Mouse (Mus musculus): ENCODE results near the gene 2900026A02Rik. TPM values are rescaled to one million over a fixed set of nuclear protein-coding genes. Genes with fewer than 3 reads are reported as not detected.
A peak's percentile ranks its signal among the peaks of the same experiment; 100 is the strongest.
"Not testable (repeated sequence)": the region's sequence is repeated elsewhere in the genome, so short reads cannot be mapped to it uniquely, and the experiment has no call there.

The 2900026A02Rik gene
- polyA plus RNA-seq, 1 experiment: 3.5 TPM

DNA sequence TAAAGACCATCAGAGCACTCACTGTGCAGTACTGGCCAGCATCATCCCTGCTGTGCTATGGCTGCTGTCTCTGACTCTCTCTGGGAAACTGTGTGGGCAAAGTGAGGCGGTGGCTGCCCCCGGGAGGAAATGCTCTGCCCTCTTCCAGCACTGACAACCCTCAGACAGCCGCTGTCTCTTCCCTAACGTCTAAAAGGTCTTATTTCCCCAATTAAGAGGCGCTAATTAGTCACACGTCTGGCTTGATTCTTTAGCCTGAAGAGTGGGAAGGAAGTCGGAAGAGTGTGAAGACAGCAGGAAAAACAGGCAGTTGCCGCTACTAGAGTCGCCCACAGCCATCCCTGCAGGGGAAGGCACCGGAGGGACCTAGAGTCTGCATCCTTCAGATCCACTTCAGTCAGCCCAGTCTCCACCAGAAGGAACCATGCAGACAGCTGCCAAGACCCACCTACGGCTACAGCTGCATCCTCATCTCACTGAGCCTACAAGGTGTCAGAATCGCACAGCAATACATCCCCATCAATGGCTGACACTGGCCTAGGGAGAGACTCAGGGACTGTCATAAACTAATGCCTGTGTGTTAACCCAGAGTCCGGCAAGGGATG, 101.1 kb downstream of the 2900026A02Rik start:
- Histone ChIP-seq H3K4me1 (ENCODE audit: control insufficient read depth, insufficient read depth, insufficient read length, low read length) (peaks cover 21% of the 10 kb centered on the region), H3K27ac (replicated peaks; ENCODE audit: low read depth, low read length) (no peak overlapping the region), H3K4me3 (ENCODE audit: insufficient read depth, low read depth, low read length) (no peak overlapping the region)

DNA sequence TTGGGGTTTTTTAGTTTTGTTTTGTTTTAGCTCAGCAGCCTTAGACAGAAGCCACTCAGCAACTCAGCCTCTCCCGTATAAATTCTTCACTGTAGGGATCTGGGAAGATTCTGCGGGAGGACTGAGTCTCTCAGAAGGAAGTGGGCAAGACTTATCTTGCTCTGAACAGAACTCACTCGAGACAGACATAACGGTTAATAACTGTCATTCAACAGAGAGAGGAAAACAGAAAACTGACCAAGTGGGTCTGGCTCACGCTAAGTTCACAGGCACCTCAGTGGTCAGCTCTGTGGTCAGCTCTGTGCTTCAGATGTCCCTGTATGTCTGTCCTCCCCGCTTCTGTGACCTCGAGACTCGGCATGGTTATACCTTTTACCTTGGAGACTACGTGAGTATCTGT, 101.7 kb downstream of the 2900026A02Rik start:
- peaks cover 23% of the 10 kb centered on the region for H3K4me1 ChIP-seq (ENCODE audit: control insufficient read depth, insufficient read depth, insufficient read length, low read length)
- no peak overlapping the region for H3K4me3 ChIP-seq (ENCODE audit: insufficient read depth, low read depth, low read length)
- H3K27ac ChIP-seq (replicated peaks; ENCODE audit: low read depth, low read length): no peak overlapping the region

DNA sequence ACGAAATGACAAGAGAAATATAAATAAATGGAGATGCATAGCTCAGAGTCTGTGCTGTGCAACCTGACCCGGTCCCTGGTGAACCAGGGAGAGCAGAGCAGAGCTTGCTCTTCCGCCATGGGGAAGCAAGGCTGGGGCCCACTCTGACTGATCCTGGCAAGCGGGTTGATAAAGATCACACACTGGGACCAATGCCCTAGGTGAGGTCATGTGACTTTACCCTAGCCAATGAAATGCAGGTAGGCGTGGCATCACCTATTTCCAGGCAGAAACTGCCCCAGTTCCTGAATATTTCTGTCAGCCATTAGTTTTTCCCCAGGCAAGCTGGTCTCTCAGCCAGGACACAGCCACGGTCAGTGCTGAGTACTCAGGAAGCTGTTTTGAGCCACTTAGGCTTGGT, 102.3 kb downstream of the 2900026A02Rik start:
- no peak overlapping the region for H3K4me3 ChIP-seq (ENCODE audit: insufficient read depth, low read depth, low read length)
- H3K4me1 ChIP-seq (ENCODE audit: control insufficient read depth, insufficient read depth, insufficient read length, low read length): peaks cover 20% of the 10 kb centered on the region
- H3K27ac ChIP-seq (replicated peaks; ENCODE audit: low read depth, low read length): no peak overlapping the region

DNA sequence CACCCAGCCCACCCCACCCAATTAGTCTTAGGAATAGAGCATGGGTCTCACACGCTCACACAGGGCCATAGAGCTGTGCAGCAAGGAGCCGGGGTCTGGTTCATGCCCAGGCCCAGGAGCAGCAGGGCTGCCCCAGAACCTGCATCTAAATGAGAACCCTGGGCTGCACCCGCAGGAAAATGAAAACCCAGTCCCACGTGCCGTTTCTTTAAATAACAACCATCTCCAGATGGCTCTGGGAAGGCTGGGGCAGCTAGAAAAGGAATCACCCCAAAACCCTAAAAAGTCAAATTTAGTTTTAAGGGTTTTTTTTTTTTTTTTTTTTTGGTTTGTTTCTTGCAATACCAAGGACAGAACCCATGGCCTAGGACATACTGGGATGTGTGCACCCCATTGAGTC, 103.7 kb downstream of the 2900026A02Rik start:
- Histone ChIP-seq H3K4me3 (ENCODE audit: insufficient read depth, low read depth, low read length) (no peak overlapping the region), H3K27ac (replicated peaks; ENCODE audit: low read depth, low read length) (no peak overlapping the region), H3K4me1 (ENCODE audit: control insufficient read depth, insufficient read depth, insufficient read length, low read length) (peaks cover 12% of the 10 kb centered on the region)

DNA sequence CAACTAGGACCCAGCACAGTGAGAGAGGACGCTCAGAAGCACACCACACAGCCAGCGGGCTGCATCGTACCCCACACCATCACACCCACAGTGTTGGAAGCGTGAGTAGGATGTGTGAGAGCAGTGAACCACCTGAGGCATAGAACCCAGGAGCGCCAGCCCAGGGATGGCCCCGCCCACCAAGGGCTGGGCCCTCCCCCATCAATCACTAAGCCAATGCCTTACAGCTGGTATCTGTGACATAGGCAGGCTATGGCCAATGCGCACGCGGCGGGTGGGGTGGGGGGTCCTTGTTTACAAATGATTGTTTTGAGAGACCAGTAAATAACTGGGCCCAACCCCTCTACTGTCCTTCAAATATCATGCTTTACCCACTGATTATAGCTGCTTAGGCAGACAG, 105.1 kb downstream of the 2900026A02Rik start:
- Histone ChIP-seq H3K4me1 (ENCODE audit: control insufficient read depth, insufficient read depth, insufficient read length, low read length) (peaks cover 7% of the 10 kb centered on the region), H3K4me3 (ENCODE audit: insufficient read depth, low read depth, low read length) (no peak overlapping the region), H3K27ac (replicated peaks; ENCODE audit: low read depth, low read length) (no peak overlapping the region)

DNA sequence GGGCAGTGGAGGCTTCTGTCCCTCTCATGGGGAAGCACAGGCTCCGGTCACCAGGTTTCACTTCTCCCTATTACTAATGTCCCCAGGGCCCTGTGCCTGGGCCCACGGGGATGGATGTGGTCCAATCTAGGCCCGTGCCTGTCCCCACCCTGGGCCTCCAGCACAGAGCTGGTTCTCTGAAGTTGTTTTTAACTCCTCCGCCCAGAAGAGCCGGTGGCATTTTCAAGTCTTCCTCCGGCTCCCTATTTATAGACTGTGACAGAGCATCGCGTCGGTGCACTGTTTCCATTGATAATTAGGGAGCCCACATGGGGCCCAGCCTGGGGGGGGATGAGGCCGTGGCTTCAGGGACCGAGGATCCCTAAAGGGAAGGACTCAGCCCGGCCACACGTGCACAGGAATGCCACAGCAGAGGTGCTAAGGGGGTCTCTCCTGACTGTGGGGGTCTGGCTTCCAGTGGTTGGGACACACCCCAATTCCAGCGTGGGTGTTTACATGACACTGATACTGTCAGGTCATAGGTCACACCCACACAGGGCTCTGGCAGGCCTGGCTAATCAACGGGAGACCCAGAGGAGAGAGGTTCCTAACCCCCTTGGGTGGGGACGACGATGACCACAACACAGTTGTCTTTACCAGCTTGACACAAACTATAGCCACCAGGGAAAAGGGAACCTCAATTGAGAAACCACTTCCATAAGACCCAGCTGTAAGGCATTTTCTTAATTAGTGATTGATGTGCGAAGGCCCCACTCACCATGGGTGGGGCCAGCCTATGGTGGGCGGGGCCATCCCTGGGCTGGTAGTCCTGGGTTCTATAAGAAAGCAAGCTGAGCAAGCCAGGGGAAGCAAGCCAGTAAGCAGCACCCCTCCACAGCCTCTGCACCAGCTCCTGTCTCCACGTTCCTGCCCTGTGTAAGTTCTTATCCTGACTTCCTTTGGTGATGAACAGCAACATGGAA, 106.5 kb downstream of the 2900026A02Rik start:
- Histone ChIP-seq H3K4me1 (ENCODE audit: control insufficient read depth, insufficient read depth, insufficient read length, low read length) (peaks cover 6% of the 10 kb centered on the region), H3K27ac (replicated peaks; ENCODE audit: low read depth, low read length) (peak overlapping the region; percentile 26), H3K4me3 (ENCODE audit: insufficient read depth, low read depth, low read length) (no peak overlapping the region)

DNA sequence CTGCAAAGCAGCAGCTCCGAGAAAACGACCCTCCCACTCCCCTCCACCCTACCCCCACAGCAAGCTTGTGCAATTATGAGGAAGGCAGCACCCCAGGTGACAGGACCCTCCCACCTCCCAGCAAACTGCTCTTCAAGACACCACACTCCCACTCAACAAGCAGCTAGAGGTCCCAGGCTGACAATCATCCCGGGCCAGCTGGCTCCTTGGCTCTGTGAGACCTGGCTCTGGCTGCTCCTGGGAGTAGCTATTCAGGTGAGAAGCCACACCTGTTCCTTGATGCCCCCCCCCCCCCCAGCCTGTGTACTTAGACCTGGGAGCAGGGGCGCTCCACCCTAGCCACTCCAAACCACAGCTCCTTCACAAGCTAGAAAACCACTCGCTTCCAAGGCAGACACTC, 107.9 kb downstream of the 2900026A02Rik start:
- H3K27ac ChIP-seq (replicated peaks; ENCODE audit: low read depth, low read length): no peak overlapping the region

DNA sequence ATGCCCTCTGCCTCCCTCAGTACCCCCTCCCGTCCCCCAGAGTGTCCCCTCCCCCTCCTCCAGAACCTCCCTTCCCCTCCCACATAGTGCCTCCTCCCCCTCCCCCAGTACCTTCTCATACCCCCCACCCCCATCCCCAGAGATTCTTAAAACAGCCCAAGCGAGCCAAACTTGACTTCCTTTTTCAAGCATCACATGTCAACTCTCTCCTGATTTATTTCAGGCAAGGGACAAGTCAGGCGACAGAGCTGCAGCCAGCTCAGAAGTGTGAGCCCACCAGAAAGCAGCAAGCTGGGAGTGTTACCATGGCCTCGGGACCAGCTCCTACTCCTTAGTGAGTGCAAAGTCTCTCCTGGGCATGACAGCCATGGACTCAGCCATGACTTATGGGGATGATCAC, 109.7 kb downstream of the 2900026A02Rik start:
- H3K27ac ChIP-seq (replicated peaks; ENCODE audit: low read depth, low read length): 0 out of 2 replicates have a peak overlapping the region, but pooled peaks have one; percentile 26
- peaks cover 3% of the 10 kb centered on the region; the same call in 1 of the 2 replicates for H3K4me1 ChIP-seq (ENCODE audit: control insufficient read depth, insufficient read depth, insufficient read length, low read length)
- no peak overlapping the region for H3K4me3 ChIP-seq (ENCODE audit: insufficient read depth, low read depth, low read length)

More for the DNA sequence above, 107.9 kb downstream of the 2900026A02Rik start:
- Histone ChIP-seq H3K4me3 (ENCODE audit: insufficient read depth, low read depth, low read length) (no peak overlapping the region), H3K4me1 (ENCODE audit: control insufficient read depth, insufficient read depth, insufficient read length, low read length) (peaks cover 3% of the 10 kb centered on the region; the same call in 1 of the 2 replicates)

DNA sequence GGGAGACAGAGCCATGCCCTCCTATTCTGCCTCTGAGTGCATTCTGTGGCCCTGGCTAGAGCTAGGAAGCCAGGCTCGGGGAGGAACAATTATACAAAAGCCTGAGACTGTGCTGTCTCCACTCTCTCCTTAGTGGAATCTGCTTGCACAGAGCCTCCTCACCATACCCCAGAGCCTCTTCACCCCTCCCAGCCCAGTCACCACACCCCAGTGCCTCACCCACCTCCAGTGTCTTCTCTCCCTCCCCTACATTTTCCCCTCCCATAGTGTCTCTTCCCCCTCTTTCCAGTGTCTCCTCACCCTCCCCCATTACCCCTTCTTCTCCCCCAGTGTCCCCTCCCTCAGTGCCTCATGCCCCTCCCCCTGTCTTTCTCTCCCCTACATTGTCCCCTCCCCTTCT, 110.1 kb downstream of the 2900026A02Rik start:
- H3K27ac ChIP-seq (replicated peaks; ENCODE audit: low read depth, low read length): 0 out of 2 replicates have a peak overlapping the region, but pooled peaks have one; percentile 1
- peaks cover 3% of the 10 kb centered on the region; the same call in 1 of the 2 replicates for H3K4me1 ChIP-seq (ENCODE audit: control insufficient read depth, insufficient read depth, insufficient read length, low read length)
- H3K4me3 ChIP-seq (ENCODE audit: insufficient read depth, low read depth, low read length): no peak overlapping the region

DNA sequence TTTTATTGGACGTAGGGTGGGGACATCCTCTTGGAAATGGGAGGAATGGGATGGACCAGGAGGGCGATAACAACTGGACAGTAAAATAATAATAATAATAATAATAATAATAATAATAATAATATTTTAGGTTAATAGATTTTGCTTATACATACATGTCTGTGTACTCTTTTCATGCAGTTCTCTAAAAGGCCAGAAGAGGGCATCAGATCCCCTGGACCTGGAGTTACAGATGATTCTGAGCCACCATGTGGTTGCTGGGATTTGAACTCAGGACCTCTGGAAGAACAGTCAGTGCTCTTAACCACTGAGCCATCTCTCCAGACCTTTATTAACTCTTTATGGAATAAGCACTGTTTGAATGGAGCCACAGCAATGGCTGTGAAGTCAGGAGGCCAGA, 111.4 kb downstream of the 2900026A02Rik start:
- H3K4me1 ChIP-seq (ENCODE audit: control insufficient read depth, insufficient read depth, insufficient read length, low read length); H3K27ac ChIP-seq (replicated peaks; ENCODE audit: low read depth, low read length); H3K4me3 ChIP-seq (ENCODE audit: insufficient read depth, low read depth, low read length): not testable (repeated sequence)

DNA sequence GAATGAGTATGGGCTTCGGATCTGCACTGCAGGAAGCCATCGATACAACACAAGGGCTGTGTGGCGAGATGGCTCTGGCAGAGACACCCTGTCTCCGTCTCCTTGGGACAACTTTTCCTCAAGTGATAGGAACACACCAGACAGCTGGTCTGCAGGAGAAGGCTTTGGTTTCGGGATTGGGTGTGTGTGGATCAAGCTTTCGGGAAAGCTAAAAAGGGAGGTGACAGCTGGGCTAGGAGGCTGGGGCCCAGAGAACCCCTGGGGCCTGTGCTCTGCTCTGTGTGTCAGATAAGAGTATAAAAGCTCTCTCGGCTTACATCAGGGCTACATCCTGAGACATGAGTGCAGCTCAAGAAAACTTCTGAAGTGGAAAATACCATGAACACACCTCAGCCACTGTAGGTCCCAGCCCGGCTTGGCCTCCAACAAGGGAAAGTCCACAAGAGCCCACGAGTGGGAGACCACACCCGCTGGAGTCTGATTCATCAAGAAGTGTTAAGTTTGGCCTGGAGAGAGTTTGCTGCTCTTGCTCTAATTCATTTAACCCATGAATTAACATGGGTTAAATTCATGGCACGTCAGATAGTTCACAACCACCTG, 112.8 kb downstream of the 2900026A02Rik start:
- Histone ChIP-seq H3K4me1 (ENCODE audit: control insufficient read depth, insufficient read depth, insufficient read length, low read length) (no peaks in the 10 kb centered on the region), H3K27ac (replicated peaks; ENCODE audit: low read depth, low read length) (no peak overlapping the region), H3K4me3 (ENCODE audit: insufficient read depth, low read depth, low read length) (no peak overlapping the region)

DNA sequence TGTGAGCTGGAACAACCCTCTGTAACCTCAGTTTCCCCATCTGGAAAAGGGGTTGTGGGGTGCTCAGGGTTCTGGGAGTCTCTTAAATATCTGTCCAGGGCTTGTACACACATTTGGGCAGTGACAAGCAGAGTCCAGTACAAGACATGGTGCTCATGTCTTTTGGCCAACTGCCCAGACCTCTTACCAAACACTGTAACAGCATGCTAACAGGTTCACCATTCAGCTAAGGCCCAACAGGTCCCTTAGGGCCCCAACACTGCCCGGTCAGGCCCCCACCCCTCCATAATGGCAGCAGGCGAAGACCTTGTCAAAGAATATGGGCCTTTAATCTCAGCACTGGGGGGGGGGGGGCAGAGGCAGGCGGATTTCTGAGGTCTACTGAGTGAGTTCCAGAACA, 113.3 kb downstream of the 2900026A02Rik start:
- H3K4me1 ChIP-seq (ENCODE audit: control insufficient read depth, insufficient read depth, insufficient read length, low read length): no peaks in the 10 kb centered on the region
- no peak overlapping the region for H3K4me3 ChIP-seq (ENCODE audit: insufficient read depth, low read depth, low read length)
- H3K27ac ChIP-seq (replicated peaks; ENCODE audit: low read depth, low read length): no peak overlapping the region

DNA sequence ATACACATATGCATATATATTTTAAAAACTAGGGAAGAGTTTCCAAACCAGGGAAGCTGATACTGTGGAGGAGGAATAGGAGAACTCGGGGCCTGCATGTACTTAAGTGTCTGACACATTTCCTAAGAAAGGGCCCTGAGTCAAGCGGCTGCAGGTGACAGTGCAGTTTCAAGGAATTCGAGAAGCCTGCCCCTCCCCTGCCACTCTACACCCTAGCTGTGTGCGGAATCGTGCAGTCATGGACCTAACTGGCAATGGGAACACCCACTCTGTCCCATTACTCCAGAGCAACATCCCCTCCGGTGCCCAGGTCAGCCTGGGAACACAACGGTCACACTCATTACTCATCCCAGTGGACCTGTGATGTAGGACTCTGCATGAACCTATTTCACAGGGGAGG, 114.4 kb downstream of the 2900026A02Rik start:
- Histone ChIP-seq H3K27ac (replicated peaks; ENCODE audit: low read depth, low read length) (no peak overlapping the region), H3K4me1 (ENCODE audit: control insufficient read depth, insufficient read depth, insufficient read length, low read length) (no peaks in the 10 kb centered on the region), H3K4me3 (ENCODE audit: insufficient read depth, low read depth, low read length) (no peak overlapping the region)

DNA sequence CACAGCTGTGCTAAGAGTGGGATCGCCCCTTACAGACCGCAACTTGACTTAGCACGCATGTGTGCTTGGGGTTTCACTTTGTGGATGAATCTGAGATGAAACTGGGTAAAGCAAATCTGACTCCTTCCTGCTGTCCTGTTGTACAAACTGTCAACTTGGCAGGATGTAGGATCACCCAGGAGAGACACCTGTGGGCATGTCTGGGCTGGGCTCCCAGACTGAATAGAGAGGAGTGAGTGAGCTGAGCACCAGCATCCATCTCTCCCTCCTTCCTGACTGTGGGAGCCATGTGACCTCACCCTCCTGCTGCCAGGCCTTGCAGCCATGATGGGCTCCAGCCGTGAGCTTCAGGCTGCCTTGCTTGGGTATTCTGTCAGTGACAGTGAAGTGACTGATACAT, 115.6 kb downstream of the 2900026A02Rik start:
- Histone ChIP-seq H3K4me1 (ENCODE audit: control insufficient read depth, insufficient read depth, insufficient read length, low read length) (no peaks in the 10 kb centered on the region), H3K27ac (replicated peaks; ENCODE audit: low read depth, low read length) (no peak overlapping the region), H3K4me3 (ENCODE audit: insufficient read depth, low read depth, low read length) (no peak overlapping the region)

DNA sequence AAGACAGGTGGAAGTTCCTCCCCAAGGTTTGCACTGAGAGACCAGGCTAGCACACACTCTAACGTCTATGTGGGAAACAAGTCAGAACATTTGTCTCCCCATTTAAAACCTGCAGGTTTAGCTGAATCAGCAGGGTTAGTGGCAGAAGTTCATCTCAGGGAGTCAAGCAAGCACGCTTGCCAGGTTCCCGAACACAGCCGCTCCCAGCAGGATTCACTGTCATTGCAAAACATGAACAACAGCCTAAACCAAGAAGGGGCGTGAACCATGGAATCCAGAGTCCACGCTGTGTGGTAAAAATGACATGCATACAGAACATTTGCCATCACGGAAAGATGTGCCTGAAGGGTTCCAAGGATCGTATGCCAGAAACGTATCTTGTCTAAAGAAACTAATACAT, 116.0 kb downstream of the 2900026A02Rik start:
- Histone ChIP-seq H3K4me1 (ENCODE audit: control insufficient read depth, insufficient read depth, insufficient read length, low read length) (no peaks in the 10 kb centered on the region), H3K4me3 (ENCODE audit: insufficient read depth, low read depth, low read length) (no peak overlapping the region), H3K27ac (replicated peaks; ENCODE audit: low read depth, low read length) (no peak overlapping the region)
